33 mouse cellular contexts compared by ENCODE assay signal in the genomic region with DNA sequence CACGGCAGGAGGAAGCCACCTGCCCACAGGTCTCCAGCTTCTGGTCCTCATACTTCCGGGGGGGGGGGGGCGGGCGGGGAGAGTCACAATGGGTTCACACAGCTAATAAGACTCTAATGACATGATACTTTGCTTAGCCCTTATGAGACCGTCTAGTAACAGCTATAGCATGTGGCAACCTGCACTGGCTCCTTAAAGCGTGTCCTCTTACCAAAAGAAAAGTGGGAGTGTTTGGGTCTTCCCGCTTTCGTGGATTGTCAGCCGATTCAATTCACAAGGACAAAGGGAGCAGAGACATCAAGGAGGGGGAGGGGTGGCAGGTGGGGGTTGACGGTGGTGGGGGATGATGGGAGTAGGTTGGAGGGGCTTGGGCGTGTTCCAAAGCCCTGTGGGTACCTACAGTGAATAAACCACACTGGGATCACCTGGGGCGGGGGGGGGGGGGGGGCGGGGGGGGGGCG. TPM values are rescaled to one million over a fixed set of nuclear protein-coding genes. Genes with fewer than 3 reads are reported as not detected.
DNase-seq lines count a peak whose midpoint lies in the region; ATAC-seq and TF ChIP-seq lines count a peak whose summit lies in the region.
"Had no signal": no experiment of that assay in that cellular context is flagged by ENCODE, and none has a peak within 500 bp of the region (broad histone marks: within the 10 kb centered on the region; RNA-seq: fewer than 3 reads in every experiment).

TSS of gene Defb30 (minus strand) at position 51 of the 461 bp plus-strand sequence.

- H3K9me3 ChIP-seq in kidney, embryonic 15.5 days (replicated peaks): no peaks in the 10 kb centered on the region
- H3K9me3 ChIP-seq: embryonic facial prominence, embryonic 10.5 days; embryonic facial prominence, embryonic 13.5 days; forebrain, embryonic 12.5 days; forebrain, embryonic 15.5 days; heart, embryonic 12.5 days; heart, embryonic 15.5 days; hindbrain, embryonic 10.5 days; hindbrain, embryonic 15.5 days had no signal

- no peaks in the 10 kb centered on the region for H3K36me3 ChIP-seq in testis, adult 2 months (ENCODE audit: control insufficient read depth, insufficient read depth, low read length)
- no peaks in the 10 kb centered on the region for H3K36me3 ChIP-seq in kidney, embryonic 15.5 days
- H3K36me3 ChIP-seq: embryonic facial prominence, embryonic 10.5 days; embryonic facial prominence, embryonic 13.5 days; forebrain, embryonic 12.5 days; forebrain, embryonic 15.5 days; heart, embryonic 12.5 days; heart, embryonic 15.5 days; hindbrain, embryonic 10.5 days; hindbrain, embryonic 15.5 days had no signal

- H3K27ac ChIP-seq in testis, adult 2 months (ENCODE audit: control insufficient read depth, insufficient read depth, low read depth, low read length): no peak within 1 kb of the TSS
- H3K27ac ChIP-seq in kidney, embryonic 15.5 days: no peak within 1 kb of the TSS
- H3K27ac ChIP-seq: embryonic facial prominence, embryonic 10.5 days; embryonic facial prominence, embryonic 13.5 days; forebrain, embryonic 12.5 days; forebrain, embryonic 15.5 days; gastrocnemius, adult 2 months; heart, embryonic 15.5 days; hindbrain, embryonic 10.5 days; hindbrain, embryonic 15.5 days had no signal

- no peak for ATAC-seq in kidney, embryonic 15.5 days (replicated peaks; ENCODE audit: low FRiP score)
- ATAC-seq: forebrain, embryonic 15.5 days had no signal

- DNase-seq in testis, postnatal 10 days (ENCODE audit: low spot score): no peak
- DNase-seq in ES-CJ7 (ENCODE audit: low read depth, low spot score): peak; percentile 77
- peak; percentile 45 for DNase-seq in ZHBTc4 (ENCODE audit: low read depth, low spot score)
- no peak for DNase-seq in adrenal gland, adult 18-20 months (ENCODE audit: low spot score in 2 of 2)
- DNase-seq: adrenal gland, adult 8-10 months; adrenal gland, postnatal 25 days; cerebellum, adult 11-12 months; cerebellum, adult 8-10 months; cerebellum, postnatal 10 days; cerebellum, postnatal 36 days; embryo, embryonic 11 days; gastrocnemius, adult 2 months; gastrocnemius, postnatal 14 days; heart, adult 18-20 months; heart, postnatal 10 days; heart, postnatal 36 days had no signal

- H3K27me3 ChIP-seq in testis, adult 2 months (ENCODE audit: control insufficient read depth, insufficient read depth, low read length): no peaks in the 10 kb centered on the region
- no peaks in the 10 kb centered on the region for H3K27me3 ChIP-seq in kidney, embryonic 15.5 days
- H3K27me3 ChIP-seq: embryonic facial prominence, embryonic 13.5 days; forebrain, embryonic 12.5 days; forebrain, embryonic 15.5 days; heart, embryonic 12.5 days; heart, embryonic 15.5 days; hindbrain, embryonic 15.5 days had no signal

- TF ChIP-seq POLR2A in testis, adult 2 months (IDR thresholded peaks at IDR 0.05; ENCODE audit: control insufficient read depth, low read depth, low read length): no peak

- no peak within 1 kb of the TSS for H3K9ac ChIP-seq in kidney, embryonic 15.5 days
- H3K9ac ChIP-seq: embryonic facial prominence, embryonic 13.5 days; forebrain, embryonic 12.5 days; forebrain, embryonic 15.5 days; heart, embryonic 12.5 days; heart, embryonic 15.5 days; hindbrain, embryonic 15.5 days had no signal

- H3K4me1 ChIP-seq in testis, adult 2 months (ENCODE audit: control insufficient read depth, insufficient read depth, low read length): peaks cover 6% of the 10 kb centered on the region; the same call in 1 of the 2 replicates
- H3K4me1 ChIP-seq in kidney, embryonic 15.5 days: peaks cover 4% of the 10 kb centered on the region; the same call in 1 of the 2 replicates
- H3K4me1 ChIP-seq: embryonic facial prominence, embryonic 13.5 days had no signal

- H3K4me2 ChIP-seq in kidney, embryonic 15.5 days: no peak within 1 kb of the TSS
- H3K4me2 ChIP-seq: embryonic facial prominence, embryonic 13.5 days; forebrain, embryonic 12.5 days; forebrain, embryonic 15.5 days; heart, embryonic 12.5 days; heart, embryonic 15.5 days; hindbrain, embryonic 15.5 days had no signal

- no peak for TF ChIP-seq CTCF in testis, adult 2 months (IDR thresholded peaks at IDR 0.05; ENCODE audit: control insufficient read depth, insufficient read depth, insufficient replicate concordance, low read depth, low read length)

- H3K4me3 ChIP-seq in testis, adult 2 months (ENCODE audit: control insufficient read depth, low read depth, low read length): peak within 1 kb of the TSS; percentile 91
- H3K4me3 ChIP-seq in kidney, embryonic 15.5 days (replicated peaks): no peak within 1 kb of the TSS
- H3K4me3 ChIP-seq: embryonic facial prominence, embryonic 10.5 days; embryonic facial prominence, embryonic 13.5 days; erythroblast, embryonic 14.5 days; forebrain, embryonic 12.5 days; forebrain, embryonic 15.5 days; gastrocnemius, adult 2 months; heart, embryonic 12.5 days; heart, embryonic 15.5 days; hindbrain, embryonic 10.5 days; hindbrain, embryonic 15.5 days had no signal

- 75% methylated on average over 10 of the region's 14 CpGs for WGBS in kidney, embryonic 15.5 days

RNA-seq across cellular contexts. Expression of gene Defb30, which starts in this region (rescaled TPM):
- polyA plus RNA-seq in testis, adult 2 months (2012; rRNA removed): 25.4 and 28.6 TPM in 2 replicates
- total RNA-seq in adrenal gland, adult 18-20 months (2021): not detected
- polyA plus RNA-seq in kidney, embryonic 15.5 days (2015; fragmentation: Nextera tagmentation; extraction: Ambion mirVana): not detected in 2 replicates
- total RNA-seq: adrenal gland, adult 8-10 months; adrenal gland, postnatal 25 days; gastrocnemius, adult 2 months; gastrocnemius, postnatal 14 days; gastrocnemius, postnatal 4 days; heart, adult 18-20 months; heart, postnatal 10 days; heart, postnatal 36 days had no signal
- polyA plus RNA-seq: brain, embryonic 14.5 days; C2C12; CD4-positive, CD25-positive, alpha-beta regulatory T cell, adult 4 months; embryonic facial prominence, embryonic 10.5 days; embryonic facial prominence, embryonic 13.5 days; erythroblast, embryonic 14.5 days; forebrain, embryonic 12.5 days; forebrain, embryonic 15.5 days; heart, embryonic 12.5 days; heart, embryonic 15.5 days; hindbrain, embryonic 10.5 days; hindbrain, embryonic 15.5 days; intestine, embryonic 14.5 days; intestine, postnatal 0 days had no signal

Comparison
In these comparisons a context has a peak if more than half of its experiments do, and no peak if none do; other contexts are left out.
1. RNA of gene Defb30 (polyA plus RNA-seq): 25.4 to 28.6 TPM in testis, adult 2 months; not detected in kidney, embryonic 15.5 days; every median in the first group is over 10 times any median in the second.
2. DNase-seq: peak in ES-CJ7 (single experiment) and ZHBTc4 (single experiment); none in testis, postnatal 10 days (single experiment) and adrenal gland, adult 18-20 months (0 of 2).